Mouse (Mus musculus) CD8-positive naive resting alpha-beta T cell, adult 57 days (primary cell): Measurements from ENCODE around the gene Gm5797. TPM values are rescaled to one million over a fixed set of nuclear protein-coding genes. Genes with fewer than 3 reads are reported as not detected.

Experiments
- total RNA-seq: library from RNA; stranded (reverse); gene quantifications from one replicate; pipeline ENCODE4 v1.2.4, GENCODE M21; 2023

Gene Gm5797
- total RNA-seq: not detected

GRCm38 (mm10) chr14:7332295-7332694 is at the start of gene Gm5797:
TSS of gene Gm5797 (minus strand) at chr14:7332395.

GRCm38 (mm10) chr14:7365034-7365433 is 32.8 kb upstream of the Gm5797 start, which contains the start of gene Gm8374:
TSS of gene Gm8374 (minus strand) at chr14:7365134.

GRCm38 (mm10) chr14:7314661-7315060 is 17.5 kb downstream of the Gm5797 start, which contains the start of gene Gm3739:
TSS of gene Gm3739 (minus strand) at chr14:7315049.

Other genes with a start within 250 kb of the Gm5797 start
- gene Gm3696, start 231.8 kb downstream of the Gm5797 start, total RNA-seq: not detected
- not detected for gene Gm6676, start 207.0 kb downstream of the Gm5797 start, total RNA-seq
- not detected for gene Gm3512, start 157.9 kb downstream of the Gm5797 start, total RNA-seq
- gene Gm16434, start 137.9 kb downstream of the Gm5797 start, total RNA-seq: not detected
- not detected for gene Gm3727, start 67.7 kb downstream of the Gm5797 start, total RNA-seq
- 0.37 TPM for gene Gm3739, start 17.3 kb downstream of the Gm5797 start, total RNA-seq
- gene Gm8374, start 32.7 kb upstream of the Gm5797 start, total RNA-seq: not detected
- gene Gm3755, start 118.5 kb upstream of the Gm5797 start, total RNA-seq: not detected
- not detected for gene Gm3752, start 151.4 kb upstream of the Gm5797 start, total RNA-seq
- gene Gm3558, start 236.2 kb upstream of the Gm5797 start, total RNA-seq: not detected